Mouse (Mus musculus): Measurements from ENCODE around the gene Xylt1. TPM values are rescaled to one million over a fixed set of nuclear protein-coding genes. Genes with fewer than 3 reads are reported as not detected.

The Xylt1 gene
- polyA plus RNA-seq, 1 experiment: 16.4 TPM

DNA sequence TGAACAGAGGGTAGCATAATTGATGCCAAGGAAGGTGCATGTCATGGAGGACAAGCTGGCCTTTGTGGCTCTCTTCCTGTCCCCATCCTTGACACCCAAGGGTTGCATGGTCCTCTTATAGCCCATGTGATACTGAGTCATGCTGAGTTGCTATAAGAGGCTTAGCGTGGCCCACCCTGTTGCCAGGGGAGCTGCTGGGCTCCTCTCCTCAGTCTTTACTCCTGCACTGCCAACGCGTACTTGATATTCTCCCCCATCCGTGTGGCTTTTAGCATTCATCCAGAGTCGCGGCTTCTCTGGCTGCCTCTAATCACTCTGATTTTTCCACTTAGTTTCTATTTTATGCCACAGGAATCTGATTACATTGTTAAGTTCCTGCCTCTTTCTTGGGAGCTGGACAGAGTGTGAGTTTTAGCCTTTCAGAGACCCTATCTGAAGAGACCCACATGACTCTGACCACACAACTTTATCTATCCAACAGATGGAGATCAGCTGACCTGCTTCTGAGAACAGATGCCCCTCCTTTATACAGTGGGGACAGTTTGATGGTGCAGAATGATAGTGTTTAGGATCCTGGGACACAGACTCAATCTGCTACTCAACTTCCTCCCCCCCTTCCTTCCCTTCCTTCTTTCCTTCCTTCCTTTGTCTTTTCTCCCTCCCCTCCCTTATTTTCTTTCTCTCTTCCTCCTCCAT is 206.6 kb downstream of the Xylt1 start:
- TF ChIP-seq POLR2A (IDR thresholded peaks at IDR 0.05; ENCODE audit: borderline replicate concordance, control insufficient read depth, low read depth, low read length): no peak
- Histone ChIP-seq H3K4me3 (replicated peaks; ENCODE audit: control insufficient read depth, low read depth, low read length) (no peak overlapping the region), H3K4me1 (ENCODE audit: control insufficient read depth, insufficient read depth, low read length) (peaks cover 1% of the 10 kb centered on the region), H3K27ac (ENCODE audit: control insufficient read depth, insufficient read depth, low read depth, low read length, poor library complexity) (no peak overlapping the region)
- 69% methylated on average over 6 of the region's 6 CpGs for WGBS

DNA sequence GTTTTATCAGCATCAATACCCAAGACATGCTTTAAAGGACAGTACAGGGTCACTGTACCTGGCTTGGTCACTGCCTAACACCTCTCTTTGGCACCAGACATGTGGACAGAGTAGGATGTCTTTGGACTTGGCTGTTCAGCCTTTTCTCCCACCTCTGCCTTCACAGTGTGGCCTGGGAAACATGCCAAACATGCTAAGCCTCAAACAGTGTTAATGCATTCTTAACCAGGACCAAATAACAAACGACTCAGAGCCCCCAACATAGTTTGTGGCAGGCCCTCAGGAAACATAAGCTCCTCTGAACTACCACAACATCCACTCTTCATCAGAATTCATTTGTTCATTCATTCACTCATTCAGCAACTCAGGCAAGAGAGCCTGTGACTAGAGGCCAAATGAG is 207.6 kb downstream of the Xylt1 start:
- H3K4me3 ChIP-seq (replicated peaks; ENCODE audit: control insufficient read depth, low read depth, low read length): no peak overlapping the region
- no peak overlapping the region for H3K27ac ChIP-seq (ENCODE audit: control insufficient read depth, insufficient read depth, low read depth, low read length, poor library complexity)
- 13% methylated on average over 1 of the region's 1 CpGs for whole genome bisulfite sequencing
- TF ChIP-seq CTCF (IDR thresholded peaks at IDR 0.05; ENCODE audit: control insufficient read depth, insufficient read depth, low read length): no peak
- H3K4me1 ChIP-seq (ENCODE audit: control insufficient read depth, insufficient read depth, low read length): no peaks in the 10 kb centered on the region; the same call in none of the 2 replicates

DNA sequence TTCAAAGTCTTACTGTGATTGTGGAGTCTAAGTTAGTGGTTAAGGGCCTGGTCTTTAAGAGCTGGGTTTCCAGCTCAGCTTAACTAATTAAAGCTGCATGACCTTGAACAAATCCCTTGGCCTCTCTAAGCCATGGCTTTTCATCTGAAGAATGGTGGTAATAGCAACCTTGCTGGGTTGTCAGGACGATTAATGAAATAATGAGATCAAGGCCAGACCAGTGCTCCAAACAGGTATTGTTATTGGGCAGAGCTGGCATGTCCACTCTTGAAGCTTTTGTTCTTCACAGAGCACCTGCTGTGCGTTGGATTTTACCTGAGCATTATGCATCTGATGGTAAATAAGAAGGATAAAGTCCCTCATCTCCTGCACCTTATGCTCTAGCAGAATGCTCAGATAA is 208.6 kb downstream of the Xylt1 start:
- Histone ChIP-seq H3K27ac (ENCODE audit: control insufficient read depth, insufficient read depth, low read depth, low read length, poor library complexity) (no peak overlapping the region), H3K4me1 (ENCODE audit: control insufficient read depth, insufficient read depth, low read length) (no peaks in the 10 kb centered on the region; the same call in 1 of the 2 replicates), H3K4me3 (replicated peaks; ENCODE audit: control insufficient read depth, low read depth, low read length) (no peak overlapping the region)
- no peak for TF ChIP-seq POLR2A (IDR thresholded peaks at IDR 0.05; ENCODE audit: borderline replicate concordance, control insufficient read depth, low read depth, low read length)
- no peak for TF ChIP-seq CTCF (IDR thresholded peaks at IDR 0.05; ENCODE audit: control insufficient read depth, insufficient read depth, low read length)
- 86% methylated on average over 2 of the region's 2 CpGs for WGBS

DNA sequence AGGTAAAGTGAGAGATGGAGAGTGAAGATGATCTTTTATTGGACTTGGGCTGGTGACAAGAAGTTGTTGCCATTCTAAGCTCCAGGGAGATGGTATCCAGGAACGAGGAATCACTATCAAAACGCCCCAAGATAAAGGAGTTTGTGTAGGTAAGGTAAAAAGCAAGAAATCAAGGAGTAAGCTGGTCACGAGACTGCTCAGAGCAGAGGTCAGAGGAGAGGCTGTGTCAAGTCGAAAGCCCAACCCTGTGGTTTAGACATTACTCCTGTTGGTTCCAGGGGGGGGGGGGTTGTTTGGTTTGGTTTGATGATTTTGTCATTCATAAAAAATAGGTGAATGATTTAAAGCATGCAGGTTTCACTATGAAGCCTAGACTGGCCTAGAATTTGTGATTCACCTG is 209.0 kb downstream of the Xylt1 start:
- Histone ChIP-seq H3K27ac (ENCODE audit: control insufficient read depth, insufficient read depth, low read depth, low read length, poor library complexity) (no peak overlapping the region), H3K4me1 (ENCODE audit: control insufficient read depth, insufficient read depth, low read length) (no peaks in the 10 kb centered on the region; the same call in 1 of the 2 replicates), H3K4me3 (replicated peaks; ENCODE audit: control insufficient read depth, low read depth, low read length) (no peak overlapping the region)
- WGBS: 72% methylated on average over 4 of the region's 4 CpGs
- TF ChIP-seq CTCF (IDR thresholded peaks at IDR 0.05; ENCODE audit: control insufficient read depth, insufficient read depth, low read length) (no peak), POLR2A (IDR thresholded peaks at IDR 0.05; ENCODE audit: borderline replicate concordance, control insufficient read depth, low read depth, low read length) (no peak)

DNA sequence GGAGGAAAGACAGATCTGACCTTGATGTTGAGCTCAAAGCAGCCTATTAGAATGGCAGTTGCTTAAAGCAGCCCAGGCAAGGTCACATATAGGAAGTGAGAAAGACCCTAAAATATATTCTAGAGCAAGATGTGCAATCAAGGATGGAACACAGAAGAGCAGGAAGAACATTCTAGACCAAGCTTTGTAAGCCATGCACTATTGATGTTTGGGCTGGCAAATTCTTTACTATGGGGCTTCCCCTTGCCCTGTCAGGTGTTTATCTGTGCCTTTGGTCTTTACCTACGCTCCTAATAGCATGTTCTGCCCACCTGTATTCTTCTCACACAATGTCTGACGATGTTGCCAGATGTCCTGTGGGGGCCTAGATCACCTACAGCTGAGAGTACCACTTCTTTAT is 213.4 kb downstream of the Xylt1 start:
- no peak for TF ChIP-seq CTCF (IDR thresholded peaks at IDR 0.05; ENCODE audit: control insufficient read depth, insufficient read depth, low read length)
- no peak for TF ChIP-seq POLR2A (IDR thresholded peaks at IDR 0.05; ENCODE audit: borderline replicate concordance, control insufficient read depth, low read depth, low read length)
- H3K27ac ChIP-seq (ENCODE audit: control insufficient read depth, insufficient read depth, low read depth, low read length, poor library complexity): no peak overlapping the region
- H3K4me3 ChIP-seq (replicated peaks; ENCODE audit: control insufficient read depth, low read depth, low read length): no peak overlapping the region
- 83% methylated on average over 2 of the region's 2 CpGs for WGBS
- H3K4me1 ChIP-seq (ENCODE audit: control insufficient read depth, insufficient read depth, low read length): no peaks in the 10 kb centered on the region

DNA sequence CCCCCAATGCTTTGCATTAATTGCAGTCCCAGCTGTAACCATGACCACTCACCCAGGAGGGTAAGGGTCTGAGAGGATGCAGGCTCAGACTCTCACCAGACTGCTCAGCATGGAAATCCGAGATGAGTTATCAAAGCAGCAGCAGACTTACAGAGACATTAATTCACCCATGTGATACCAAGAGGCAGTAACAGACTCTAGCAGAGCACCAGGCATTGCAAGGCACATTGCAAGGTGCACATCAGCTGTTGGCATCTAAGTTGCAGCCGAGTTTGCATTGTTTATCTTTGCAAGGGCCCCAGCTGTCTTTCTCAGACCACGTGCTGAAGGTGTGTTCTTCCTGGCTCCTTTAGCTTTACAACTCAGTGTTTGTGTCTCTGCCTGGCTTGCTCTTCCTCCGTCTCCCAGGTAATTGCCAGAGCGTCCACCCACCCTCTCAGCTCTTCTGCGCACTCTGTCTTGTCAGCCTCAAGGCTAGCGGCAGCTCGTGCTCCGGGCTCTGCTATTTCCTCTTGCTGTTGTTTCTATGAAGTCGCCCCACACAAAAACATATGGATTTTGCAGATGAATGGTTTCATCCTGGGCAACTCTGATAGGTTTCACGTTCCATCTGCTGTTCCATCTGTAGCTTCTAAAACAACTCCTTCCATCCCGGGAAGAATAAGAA is 214.4 kb downstream of the Xylt1 start:
- WGBS: 85% methylated on average over 12 of the region's 12 CpGs

DNA sequence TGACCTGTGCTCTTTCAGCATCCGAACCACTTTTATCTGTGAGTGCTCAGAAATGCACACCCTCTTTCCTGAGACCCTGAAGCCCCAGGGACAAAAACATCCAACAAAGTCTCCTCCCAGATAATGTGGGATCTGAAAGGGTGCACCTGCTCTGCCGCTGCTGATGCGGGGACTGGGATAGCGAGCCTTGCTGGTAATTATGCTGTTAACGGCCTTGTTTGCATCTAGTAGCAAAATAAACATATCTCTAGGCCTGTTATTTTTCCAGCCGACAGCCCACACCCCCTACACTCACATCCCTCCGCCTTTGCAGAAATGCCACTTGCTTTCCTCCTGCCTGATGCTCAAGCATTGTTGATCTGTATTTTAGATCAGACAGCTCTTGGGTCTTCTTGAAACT is 219.7 kb downstream of the Xylt1 start:
- TF ChIP-seq POLR2A (IDR thresholded peaks at IDR 0.05; ENCODE audit: borderline replicate concordance, control insufficient read depth, low read depth, low read length): no peak
- TF ChIP-seq CTCF (IDR thresholded peaks at IDR 0.05; ENCODE audit: control insufficient read depth, insufficient read depth, low read length): no peak
- WGBS: 82% methylated on average over 7 of the region's 7 CpGs
- Histone ChIP-seq H3K27ac (ENCODE audit: control insufficient read depth, insufficient read depth, low read depth, low read length, poor library complexity) (no peak overlapping the region), H3K4me3 (replicated peaks; ENCODE audit: control insufficient read depth, low read depth, low read length) (no peak overlapping the region), H3K4me1 (ENCODE audit: control insufficient read depth, insufficient read depth, low read length) (no peaks in the 10 kb centered on the region)

More for the DNA sequence above, 214.4 kb downstream of the Xylt1 start:
- no peak overlapping the region for H3K4me3 ChIP-seq (replicated peaks; ENCODE audit: control insufficient read depth, low read depth, low read length)
- H3K4me1 ChIP-seq (ENCODE audit: control insufficient read depth, insufficient read depth, low read length): no peaks in the 10 kb centered on the region
- H3K27ac ChIP-seq (ENCODE audit: control insufficient read depth, insufficient read depth, low read depth, low read length, poor library complexity): no peak overlapping the region
- TF ChIP-seq POLR2A (IDR thresholded peaks at IDR 0.05; ENCODE audit: borderline replicate concordance, control insufficient read depth, low read depth, low read length) (no peak), CTCF (IDR thresholded peaks at IDR 0.05; ENCODE audit: control insufficient read depth, insufficient read depth, low read length) (no peak)

DNA sequence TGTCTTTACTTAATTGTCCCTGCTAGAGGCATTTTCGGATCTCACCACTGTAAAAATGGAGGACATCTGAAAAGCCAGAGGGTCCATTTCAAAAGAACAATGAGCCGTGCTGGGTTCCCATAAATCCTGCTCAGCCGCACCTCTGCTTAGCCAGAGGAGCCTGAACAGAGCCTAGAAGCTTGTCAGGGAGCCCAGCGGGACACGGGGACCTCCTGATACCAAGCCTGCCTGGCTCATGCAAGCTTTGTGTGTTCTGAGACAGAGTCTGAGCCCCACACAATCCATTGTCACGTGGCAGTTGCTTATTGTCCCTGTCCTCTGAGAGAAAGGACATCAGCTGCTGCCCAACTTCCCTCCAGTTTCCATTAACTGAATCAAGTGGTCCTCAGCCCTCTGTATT is 229.7 kb downstream of the Xylt1 start:
- Histone ChIP-seq H3K27ac (ENCODE audit: control insufficient read depth, insufficient read depth, low read depth, low read length, poor library complexity) (no peak overlapping the region), H3K4me1 (ENCODE audit: control insufficient read depth, insufficient read depth, low read length) (peaks cover 1% of the 10 kb centered on the region; the same call in 1 of the 2 replicates), H3K4me3 (replicated peaks; ENCODE audit: control insufficient read depth, low read depth, low read length) (no peak overlapping the region)
- TF ChIP-seq POLR2A (IDR thresholded peaks at IDR 0.05; ENCODE audit: borderline replicate concordance, control insufficient read depth, low read depth, low read length): no peak
- TF ChIP-seq CTCF (IDR thresholded peaks at IDR 0.05; ENCODE audit: control insufficient read depth, insufficient read depth, low read length): no peak
- 84% methylated on average over 6 of the region's 6 CpGs for WGBS
